Mouse (Mus musculus) liver, postnatal 0 days (tissue): ENCODE results near the gene Sh3bp4. TPM values are rescaled to one million over a fixed set of nuclear protein-coding genes. Genes with fewer than 3 reads are reported as not detected.

Experiments used
- ATAC-seq: fragments of 200-750 bp; cut with Nextera tagmentation; 2 replicates; pipeline ENCODE4 v1.8.0; 2017; ENCODE audit warnings: mild to moderate bottlenecking, moderate library complexity
- DNase-seq: peaks from one replicate; pipeline ENCODE4 v3.0.0-alpha.2; 2016
- H3K27ac ChIP-seq: fragments of 300-500 bp; sonication (generic); 2 replicates; pipeline ENCODE4 v1.5.1; 2014; ENCODE audit warnings: antibody characterized with exemption, moderate library complexity, mild to moderate bottlenecking, low read depth
- H3K27me3 ChIP-seq: fragments of 300-500 bp; sonication (generic); 2 replicates; pipeline ENCODE4 v1.6.1; 2014; ENCODE audit warnings: low read length, control low read depth, mixed read lengths; ENCODE audit not compliant: insufficient read depth
- H3K36me3 ChIP-seq: fragments of 300-500 bp; sonication (generic); replicated peaks from 2 replicates; pipeline ENCODE4 v1.6.1; 2014; ENCODE audit warnings: mild to moderate bottlenecking, control low read depth, low read length, moderate library complexity, mixed read lengths; ENCODE audit not compliant: insufficient read depth
- H3K4me1 ChIP-seq: fragments of 300-500 bp; sonication (generic); 2 replicates; pipeline ENCODE4 v1.6.1; 2014; ENCODE audit warnings: antibody characterized with exemption, mild to moderate bottlenecking, control low read depth; ENCODE audit not compliant: insufficient read depth
- H3K4me2 ChIP-seq: fragments of 300-500 bp; sonication (generic); 2 replicates; pipeline ENCODE4 v1.6.1; 2014; ENCODE audit warnings: low read depth, mild to moderate bottlenecking, low read length, moderate library complexity, mixed read lengths
- H3K4me3 ChIP-seq: fragments of 300-500 bp; sonication (generic); 2 replicates; pipeline ENCODE4 v1.5.1; 2014; ENCODE audit warnings: low read depth, low read length
- H3K9ac ChIP-seq: fragments of 300-500 bp; sonication (generic); replicated peaks from 2 replicates; pipeline ENCODE4 v1.6.1; 2014; ENCODE audit warnings: mild to moderate bottlenecking, moderate library complexity
- H3K9me3 ChIP-seq: fragments of 300-500 bp; sonication (generic); 2 replicates; pipeline ENCODE4 v1.6.1; 2016; ENCODE audit warnings: mild to moderate bottlenecking, control low read depth, low read length, mixed read lengths
- CTCF ChIP-seq: sonication (generic); IDR thresholded peaks from 2 replicates; pipeline ENCODE4 v1.5.1; 2016; ENCODE audit warnings: antibody characterized with exemption, low read depth
- EP300 ChIP-seq: IDR thresholded peaks from 2 replicates; pipeline ENCODE4 v1.6.1; 2016; ENCODE audit warnings: antibody characterized with exemption, low read depth, mild to moderate bottlenecking
- WGBS: fragments of 180-500 bp; shearing (Covaris S2); extraction: QIAGEN DNeasy Blood & Tissue Kit; methylation state at CpG from one replicate; pipeline ENCODE4 v1.1.7; 2014; ENCODE audit not compliant: insufficient replicate concordance; 5-methylcytosine and 5-hydroxymethylcytosine counted together
- polyA plus RNA-seq: library from polyadenylated mRNA; unstranded; fragments of >200 nt; fragmentation: Nextera tagmentation; extraction: Ambion mirVana; gene quantifications from 2 replicates; pipeline ENCODE4 v1.2.1, GENCODE M21; 2015

Sh3bp4 gene
- polyA plus RNA-seq, 1 experiment from 2014 or later = 0.60 TPM

DNA sequence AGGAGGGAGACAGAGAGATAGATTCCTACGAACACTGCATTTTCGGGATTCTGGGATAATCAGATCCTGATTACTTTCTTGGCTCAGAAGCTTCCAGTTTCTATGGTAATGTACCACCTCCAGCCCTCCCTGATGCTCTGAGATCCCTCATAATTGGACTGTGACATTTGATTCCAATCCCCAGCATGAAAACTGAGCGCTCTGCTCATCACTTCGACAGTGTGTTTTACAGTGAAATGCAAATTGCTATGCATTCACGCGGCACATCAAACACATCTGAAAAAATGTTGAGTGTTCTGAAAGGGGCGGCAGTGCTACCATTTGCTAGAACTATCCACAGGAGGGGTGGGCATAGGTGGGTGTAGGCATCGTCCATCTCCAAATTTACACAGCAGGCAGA is 24.8 kb upstream of the Sh3bp4 start:
- Histone ChIP-seq H3K27me3 (no peaks in the 10 kb centered on the region), H3K4me1 (0 out of 2 replicates have a peak, but pooled peaks cover 2% of the 10 kb centered on the region), H3K9me3 (no peaks in the 10 kb centered on the region), H3K4me2 (no peak overlapping the region), H3K4me3 (no peak overlapping the region), H3K9ac (no peak overlapping the region), H3K36me3 (no peaks in the 10 kb centered on the region), H3K27ac (no peak overlapping the region)
- no peak for DNase-seq
- WGBS = 82% methylated on average over 8 of the region's 8 CpGs
- no peak for ATAC-seq
- TF ChIP-seq EP300 (no peak), CTCF (no peak)

DNA sequence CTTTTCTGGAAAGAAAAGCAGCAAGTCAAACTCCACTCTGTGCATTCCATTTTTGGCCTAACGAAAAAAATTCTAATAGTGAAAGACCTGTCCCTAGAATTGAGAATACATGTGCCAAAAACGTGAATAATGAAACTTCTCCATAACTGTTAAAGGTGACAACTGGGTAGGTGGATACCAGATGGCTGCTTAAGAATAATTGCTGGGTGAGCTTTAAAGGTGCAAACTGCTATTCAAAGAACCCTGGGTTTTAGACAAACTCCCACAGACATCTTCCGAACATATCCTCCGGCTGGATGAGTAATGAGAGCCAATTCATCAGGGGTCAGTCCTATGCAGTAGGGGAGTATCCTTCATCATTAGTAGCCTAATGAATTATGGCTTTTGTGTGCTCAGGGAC is 20.7 kb upstream of the Sh3bp4 start:
- TF ChIP-seq EP300 = no peak
- no peak for TF ChIP-seq CTCF
- Histone ChIP-seq H3K27me3 (no peaks in the 10 kb centered on the region), H3K4me3 (no peak overlapping the region), H3K9me3 (no peaks in the 10 kb centered on the region), H3K36me3 (no peaks in the 10 kb centered on the region), H3K9ac (no peak overlapping the region), H3K4me1 (no peaks in the 10 kb centered on the region), H3K27ac (no peak overlapping the region), H3K4me2 (no peak overlapping the region)
- no peak for DNase-seq
- no peak for ATAC-seq
- WGBS = 78% methylated on average over 4 of the region's 4 CpGs

DNA sequence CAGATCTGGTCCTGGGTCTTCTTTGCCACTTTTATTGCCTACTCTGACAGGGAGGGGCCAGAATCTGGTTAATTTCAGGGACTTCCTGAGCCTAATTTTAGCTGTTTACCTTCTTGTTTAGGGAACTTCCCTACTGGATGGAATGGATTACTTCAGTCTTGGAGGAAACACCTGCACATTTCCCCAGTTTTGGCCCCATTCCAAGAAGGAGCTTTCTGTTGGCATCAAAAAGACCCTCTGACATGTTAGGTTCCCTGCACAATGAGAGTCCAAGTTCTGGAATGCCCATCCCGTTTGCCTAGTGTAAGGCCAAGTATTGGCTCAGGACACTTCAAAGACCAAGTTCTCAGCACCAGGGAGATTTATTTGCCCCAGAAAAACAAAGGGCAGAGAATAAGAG is 14.0 kb upstream of the Sh3bp4 start:
- Histone ChIP-seq H3K27ac (no peak overlapping the region), H3K27me3 (no peaks in the 10 kb centered on the region), H3K4me1 (no peaks in the 10 kb centered on the region), H3K9ac (no peak overlapping the region), H3K9me3 (no peaks in the 10 kb centered on the region), H3K4me3 (no peak overlapping the region), H3K4me2 (no peak overlapping the region), H3K36me3 (no peaks in the 10 kb centered on the region)
- ATAC-seq = no peak
- no peak for TF ChIP-seq CTCF
- TF ChIP-seq EP300 = no peak
- DNase-seq = no peak
- WGBS = 55% methylated on average over 1 of the region's 1 CpGs

DNA sequence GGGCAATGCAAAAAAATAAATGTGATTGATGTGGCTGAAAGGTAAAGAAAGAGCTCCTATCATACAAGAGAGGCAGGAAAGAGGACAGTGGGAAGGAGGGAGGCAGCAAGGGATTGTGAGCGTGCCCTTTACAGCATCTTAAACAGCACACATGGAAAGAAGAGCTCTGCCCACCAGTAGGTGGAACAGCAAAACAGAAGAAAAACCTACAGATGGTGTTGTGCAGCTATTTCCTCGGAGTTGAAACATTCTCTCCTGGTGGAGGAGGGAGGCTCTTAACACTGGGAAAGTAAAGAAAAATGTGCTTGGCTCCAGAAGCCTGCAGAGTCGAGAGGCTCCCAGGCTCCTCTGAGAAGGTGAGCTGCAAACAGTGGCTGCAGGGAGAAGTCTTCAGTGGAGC is 12.8 kb upstream of the Sh3bp4 start:
- H3K9me3 ChIP-seq = no peaks in the 10 kb centered on the region

DNA sequence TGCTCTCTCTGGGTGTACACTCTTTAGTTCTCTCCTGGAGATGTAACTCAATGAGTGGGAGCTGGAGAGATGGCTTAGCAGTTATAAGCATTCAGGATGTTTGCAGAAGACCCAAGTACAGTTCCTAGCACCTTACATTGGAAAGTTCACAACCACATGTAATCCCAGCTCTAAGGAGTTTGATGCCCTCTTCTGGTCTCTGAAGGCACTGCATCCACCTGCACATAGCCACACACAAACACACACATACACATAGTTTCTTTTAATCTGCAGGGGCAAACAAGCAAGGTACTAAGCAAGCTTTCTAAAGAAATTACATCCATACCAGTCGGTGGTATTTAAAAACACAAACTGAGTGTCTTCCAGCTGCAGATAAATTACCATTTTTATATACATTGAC is 12.2 kb upstream of the Sh3bp4 start:
- 78% methylated on average over 1 of the region's 1 CpGs for WGBS
- Histone ChIP-seq H3K4me1 (no peaks in the 10 kb centered on the region), H3K4me2 (no peak overlapping the region), H3K27me3 (no peaks in the 10 kb centered on the region), H3K9ac (no peak overlapping the region), H3K9me3 (no peaks in the 10 kb centered on the region), H3K36me3 (no peaks in the 10 kb centered on the region), H3K4me3 (no peak overlapping the region), H3K27ac (no peak overlapping the region)
- TF ChIP-seq EP300 (no peak), CTCF (peak; percentile 23)
- ATAC-seq = no peak
- DNase-seq = no peak

More for the DNA sequence above, 12.8 kb upstream of the Sh3bp4 start:
- Histone ChIP-seq H3K27ac (no peak overlapping the region), H3K27me3 (no peaks in the 10 kb centered on the region), H3K36me3 (no peaks in the 10 kb centered on the region), H3K4me3 (no peak overlapping the region), H3K9ac (no peak overlapping the region), H3K4me2 (no peak overlapping the region), H3K4me1 (no peaks in the 10 kb centered on the region)
- WGBS = 60% methylated on average over 3 of the region's 3 CpGs
- TF ChIP-seq EP300 (no peak), CTCF (no peak)
- ATAC-seq (no peak), DNase-seq (no peak)

DNA sequence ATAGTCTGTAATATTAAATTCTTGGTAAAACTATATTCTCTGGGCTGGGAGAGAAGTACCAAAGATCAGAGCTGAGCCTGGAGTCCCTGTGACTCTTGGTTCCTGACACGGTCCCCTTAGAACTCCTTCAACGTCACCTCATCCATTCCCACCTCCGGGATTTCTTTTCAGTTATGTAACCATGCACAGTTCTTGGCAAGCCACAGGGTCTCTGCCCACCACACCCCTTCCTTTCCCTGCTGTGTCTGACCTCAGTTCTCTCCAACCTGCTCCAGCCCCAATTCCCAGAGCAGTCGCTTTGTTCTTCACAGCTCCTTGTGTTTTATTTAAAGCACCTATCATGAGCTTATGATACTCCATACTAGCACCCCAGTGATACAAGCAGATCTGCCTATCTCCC is 7.2 kb upstream of the Sh3bp4 start:
- Histone ChIP-seq H3K9me3 (no peaks in the 10 kb centered on the region), H3K27ac (no peak overlapping the region), H3K4me2 (no peak overlapping the region), H3K4me1 (no peaks in the 10 kb centered on the region), H3K27me3 (no peaks in the 10 kb centered on the region), H3K4me3 (no peak overlapping the region), H3K9ac (no peak overlapping the region), H3K36me3 (no peaks in the 10 kb centered on the region)
- no peak for DNase-seq
- WGBS = 74% methylated on average over 4 of the region's 4 CpGs
- no peak for ATAC-seq
- no peak for TF ChIP-seq CTCF
- TF ChIP-seq EP300 = no peak

DNA sequence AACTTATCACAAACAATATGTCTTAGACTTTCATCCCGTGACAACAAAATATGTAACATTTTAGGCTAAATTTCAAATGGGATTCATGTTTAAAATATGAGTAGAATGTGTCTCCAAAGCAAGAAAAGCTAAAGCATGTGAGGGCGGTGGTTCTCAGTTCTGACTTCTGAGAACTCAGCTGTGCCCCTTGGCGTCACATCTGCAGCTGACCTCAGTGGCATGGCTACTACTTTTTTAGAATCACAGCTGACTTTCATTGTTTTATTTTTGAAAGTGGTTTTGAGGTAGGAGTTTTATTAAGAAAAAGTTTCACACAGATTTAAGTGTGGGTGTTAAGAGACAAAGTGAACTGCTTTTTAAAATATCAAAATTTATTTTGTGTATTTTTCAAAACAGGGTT is 6.4 kb upstream of the Sh3bp4 start:
- no peaks in the 10 kb centered on the region for H3K9me3 ChIP-seq
- WGBS = 72% methylated on average over 3 of the region's 3 CpGs
- no peaks in the 10 kb centered on the region for H3K27me3 ChIP-seq
- H3K4me1 ChIP-seq = peaks cover under 1% of the 10 kb centered on the region; the same call in 1 of the 2 replicates
- ATAC-seq (no peak), DNase-seq (no peak)
- no peak overlapping the region for H3K4me3 ChIP-seq
- no peak overlapping the region for H3K4me2 ChIP-seq
- TF ChIP-seq CTCF (no peak), EP300 (no peak)
- no peaks in the 10 kb centered on the region for H3K36me3 ChIP-seq
- no peak overlapping the region for H3K27ac ChIP-seq
- no peak overlapping the region for H3K9ac ChIP-seq
